Mouse (Mus musculus): ENCODE data around the gene Flad1.

DNA sequence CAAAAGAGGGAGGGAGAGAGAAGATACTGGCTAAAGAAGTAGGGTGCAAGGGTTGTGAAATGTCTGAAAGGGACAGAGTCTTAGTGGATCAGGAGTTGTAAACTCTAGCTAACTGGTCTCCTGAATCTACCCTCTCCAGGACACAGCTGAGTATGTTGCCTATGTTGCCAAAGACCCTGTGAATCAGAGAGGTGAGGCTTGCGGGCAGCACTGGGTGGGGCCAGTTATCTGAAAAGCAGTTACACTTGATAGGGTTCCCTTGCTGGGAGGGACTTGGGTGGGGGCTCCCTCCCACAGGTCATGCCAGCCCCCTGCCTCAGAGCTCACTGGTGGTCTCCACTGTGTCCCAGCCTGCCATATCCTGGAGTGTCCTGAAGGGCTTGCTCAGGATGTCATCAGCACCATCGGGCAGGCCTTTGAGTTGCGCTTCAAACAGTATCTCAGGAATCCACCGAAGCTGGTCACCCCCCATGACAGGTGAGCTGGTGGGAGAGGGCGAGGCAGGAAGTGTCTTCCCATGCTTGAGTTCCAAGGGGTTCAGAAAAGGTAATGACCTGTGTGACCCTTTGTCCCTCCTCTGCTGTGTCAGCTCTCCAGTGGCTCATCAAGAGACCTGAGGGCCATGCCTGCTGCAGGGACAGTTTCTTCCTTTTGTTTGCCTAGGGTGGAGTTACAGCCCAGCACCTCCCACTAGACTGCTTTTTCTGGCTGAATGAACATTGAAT lies 12.9 kb upstream of the Flad1 start:
- TF ChIP-seq CTCF (IDR thresholded peaks at IDR 0.05; ENCODE audit: extremely low read depth, insufficient read depth, low read length) (no peak), POLR2A (IDR thresholded peaks at IDR 0.05; ENCODE audit: extremely low read depth, insufficient read depth, low read length) (no peak)
